Mouse (Mus musculus): Measurements from ENCODE around the gene Cnih3.

GRCm38 (mm10) chr1:181424922-181425321 lies 72.5 kb downstream of the Cnih3 start:
- no peak for TF ChIP-seq CTCF (IDR thresholded peaks at IDR 0.05; ENCODE audit: low read depth, low read length)
- TF ChIP-seq GATA1 (IDR thresholded peaks at IDR 0.05; ENCODE audit: borderline replicate concordance, low read length) = no peak

Measured in G1E (cell line).